Mouse (Mus musculus): ENCODE results near the gene Ptgfrn. TPM values are rescaled to one million over a fixed set of nuclear protein-coding genes. Genes with fewer than 3 reads are reported as not detected.
A peak's percentile ranks its signal among the peaks of the same experiment; 100 is the strongest.

Ptgfrn gene
- polyA plus RNA-seq (2014; fragmentation: Nextera tagmentation; extraction: Ambion mirVana), result 3.6 and 3.7 TPM in 2 replicates

DNA sequence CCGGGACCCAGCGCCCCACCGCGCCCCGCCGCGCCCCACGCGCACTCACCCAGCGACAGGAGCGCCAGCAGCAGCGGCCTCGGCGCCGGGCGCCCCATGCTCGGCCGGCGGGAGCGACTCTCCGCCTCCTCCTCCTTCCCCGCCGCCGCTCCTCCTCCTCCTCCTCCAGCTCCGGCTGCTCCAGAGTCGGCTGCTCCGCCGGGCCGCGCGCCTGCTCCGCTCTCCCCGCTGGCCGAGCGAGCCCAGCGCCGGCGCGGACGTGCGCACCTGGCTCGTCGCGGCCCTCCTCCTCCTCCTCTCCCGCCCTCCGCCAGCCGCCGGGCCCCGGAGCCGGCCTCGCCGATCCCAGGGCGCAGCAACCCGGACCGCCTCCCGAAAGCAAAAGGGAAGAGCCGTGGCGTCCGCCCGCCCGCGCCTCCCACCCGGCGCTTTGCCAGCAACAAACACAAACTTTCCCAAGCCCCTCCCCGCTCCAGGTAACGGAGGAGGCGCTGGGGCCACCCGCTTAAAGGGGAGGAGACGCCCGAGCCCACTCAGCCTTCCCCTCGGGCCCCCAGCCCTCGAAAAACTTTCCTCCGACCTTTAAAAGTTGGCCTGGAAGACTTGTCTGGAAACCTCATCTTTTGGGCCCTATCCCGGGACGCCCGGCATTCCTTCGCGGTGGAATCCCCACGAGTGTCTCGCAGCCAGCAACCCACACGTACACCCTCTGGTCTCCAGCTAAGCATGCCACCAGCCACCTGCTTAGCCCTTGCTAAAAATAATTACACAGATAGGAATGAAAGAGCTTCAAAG is at the start of gene Ptgfrn:
TSS of gene Ptgfrn (minus strand) at position 236 of the 795 bp plus-strand sequence.
- peak within 1 kb of the TSS; percentile 95 for H3K4me2 ChIP-seq (replicated peaks)
- H3K27me3 ChIP-seq (ENCODE audit: control insufficient read depth, insufficient read depth, low read length), result no peaks in the 10 kb centered on the region
- H3K9me3 ChIP-seq (ENCODE audit: control insufficient read depth, low read length), result no peaks in the 10 kb centered on the region
- H3K4me1 ChIP-seq (replicated peaks; ENCODE audit: control insufficient read depth, insufficient read depth, low read length), result peaks cover 32% of the 10 kb centered on the region
- H3K27ac ChIP-seq, result peak within 1 kb of the TSS; percentile 56
- DNase-seq (ENCODE audit: low spot score) (peak; percentile 63), ATAC-seq (ENCODE audit: low FRiP score) (peak; percentile 70)
- peak within 1 kb of the TSS; percentile 71 for H3K4me3 ChIP-seq (replicated peaks; ENCODE audit: low read length)
- 1% methylated on average over 39 of the region's 81 CpGs for WGBS
- no peaks in the 10 kb centered on the region for H3K36me3 ChIP-seq (replicated peaks; ENCODE audit: control insufficient read depth, insufficient read depth)
- peak within 1 kb of the TSS; percentile 85 for H3K9ac ChIP-seq

DNA sequence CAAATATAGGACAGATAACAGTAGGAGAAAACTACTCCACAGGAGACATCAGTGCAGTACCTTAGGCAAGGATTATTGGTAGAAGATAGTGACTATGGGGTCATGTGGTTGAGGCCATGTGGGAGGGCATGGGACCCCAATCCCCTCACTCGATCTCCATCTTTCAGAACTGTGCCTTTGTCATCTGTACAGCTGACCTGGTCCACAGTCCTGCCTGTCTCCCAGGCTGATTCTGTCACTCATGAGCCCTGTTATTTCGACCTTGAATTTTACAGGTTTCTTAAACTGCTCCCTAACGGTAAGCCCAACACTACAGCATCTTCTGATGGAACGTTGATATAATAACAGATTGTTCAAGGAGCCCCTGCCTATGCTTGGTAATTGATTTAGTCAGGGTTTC is 49.6 kb upstream of the Ptgfrn start:
- H3K27ac ChIP-seq, result no peak overlapping the region

DNA sequence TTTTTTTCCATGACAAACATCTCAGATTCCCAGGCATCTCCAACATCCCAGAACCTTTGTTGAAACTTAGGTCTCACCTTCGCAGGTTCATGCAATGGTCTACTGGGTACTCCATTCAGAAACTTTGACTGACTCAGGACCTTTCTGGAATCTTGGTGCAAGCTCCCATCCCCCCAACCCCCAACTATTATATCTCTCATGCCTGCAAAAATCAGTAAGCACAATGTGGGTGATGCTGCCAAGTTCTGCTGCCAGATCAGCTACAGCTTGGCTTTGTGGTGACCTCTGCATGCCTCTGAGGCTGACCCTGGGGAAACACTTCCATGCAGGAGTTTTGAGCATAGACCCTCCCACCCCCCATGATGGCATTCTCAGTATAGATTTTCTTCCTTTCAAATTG is 44.0 kb upstream of the Ptgfrn start:
- DNase-seq (ENCODE audit: low spot score) (no peak), ATAC-seq (ENCODE audit: low FRiP score) (no peak)
- Histone ChIP-seq H3K36me3 (replicated peaks; ENCODE audit: control insufficient read depth, insufficient read depth) (no peaks in the 10 kb centered on the region), H3K27me3 (ENCODE audit: control insufficient read depth, insufficient read depth, low read length) (no peaks in the 10 kb centered on the region), H3K4me2 (replicated peaks) (no peak overlapping the region), H3K4me1 (replicated peaks; ENCODE audit: control insufficient read depth, insufficient read depth, low read length) (no peaks in the 10 kb centered on the region), H3K27ac (no peak overlapping the region), H3K4me3 (replicated peaks; ENCODE audit: low read length) (no peak overlapping the region), H3K9ac (no peak overlapping the region), H3K9me3 (ENCODE audit: control insufficient read depth, low read length) (0 out of 2 replicates have a peak, but pooled peaks cover 4% of the 10 kb centered on the region)
- 100% methylated on average over 1 of the region's 1 CpGs for WGBS

More for the DNA sequence above, 49.6 kb upstream of the Ptgfrn start:
- Histone ChIP-seq H3K4me3 (replicated peaks; ENCODE audit: low read length) (no peak overlapping the region), H3K27me3 (ENCODE audit: control insufficient read depth, insufficient read depth, low read length) (no peaks in the 10 kb centered on the region), H3K36me3 (replicated peaks; ENCODE audit: control insufficient read depth, insufficient read depth) (no peaks in the 10 kb centered on the region), H3K9ac (no peak overlapping the region), H3K4me1 (replicated peaks; ENCODE audit: control insufficient read depth, insufficient read depth, low read length) (peaks cover 23% of the 10 kb centered on the region), H3K4me2 (replicated peaks) (no peak overlapping the region), H3K9me3 (ENCODE audit: control insufficient read depth, low read length) (no peaks in the 10 kb centered on the region)
- no peak for DNase-seq (ENCODE audit: low spot score)
- ATAC-seq (ENCODE audit: low FRiP score), result no peak
- 83% methylated on average over 4 of the region's 4 CpGs for whole genome bisulfite sequencing

DNA sequence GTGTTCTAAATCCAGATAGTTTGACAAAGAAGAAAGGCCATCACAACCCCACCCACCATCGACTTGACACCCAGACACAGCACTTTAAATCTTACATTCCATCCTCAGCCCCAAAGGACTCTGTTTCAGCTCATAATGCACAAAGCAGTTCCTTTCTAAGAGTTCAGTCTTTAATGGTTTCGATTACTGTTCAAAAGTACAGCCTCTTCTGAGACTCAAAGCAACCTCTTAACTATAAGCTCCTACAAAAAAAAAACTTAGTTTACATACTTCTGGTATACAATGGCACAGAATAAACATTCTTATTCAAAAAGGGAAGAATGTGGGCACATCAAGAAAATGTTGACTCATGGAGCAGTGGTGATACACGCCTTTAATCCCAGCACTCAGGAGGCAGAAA is 43.3 kb upstream of the Ptgfrn start:
- DNase-seq (ENCODE audit: low spot score) (no peak), ATAC-seq (ENCODE audit: low FRiP score) (no peak)
- Histone ChIP-seq H3K27me3 (ENCODE audit: control insufficient read depth, insufficient read depth, low read length) (no peaks in the 10 kb centered on the region), H3K36me3 (replicated peaks; ENCODE audit: control insufficient read depth, insufficient read depth) (no peaks in the 10 kb centered on the region), H3K9ac (no peak overlapping the region), H3K9me3 (ENCODE audit: control insufficient read depth, low read length) (0 out of 2 replicates have a peak, but pooled peaks cover 4% of the 10 kb centered on the region), H3K4me2 (replicated peaks) (no peak overlapping the region), H3K4me1 (replicated peaks; ENCODE audit: control insufficient read depth, insufficient read depth, low read length) (no peaks in the 10 kb centered on the region), H3K27ac (no peak overlapping the region), H3K4me3 (replicated peaks; ENCODE audit: low read length) (no peak overlapping the region)
- 85% methylated on average over 3 of the region's 3 CpGs for WGBS

DNA sequence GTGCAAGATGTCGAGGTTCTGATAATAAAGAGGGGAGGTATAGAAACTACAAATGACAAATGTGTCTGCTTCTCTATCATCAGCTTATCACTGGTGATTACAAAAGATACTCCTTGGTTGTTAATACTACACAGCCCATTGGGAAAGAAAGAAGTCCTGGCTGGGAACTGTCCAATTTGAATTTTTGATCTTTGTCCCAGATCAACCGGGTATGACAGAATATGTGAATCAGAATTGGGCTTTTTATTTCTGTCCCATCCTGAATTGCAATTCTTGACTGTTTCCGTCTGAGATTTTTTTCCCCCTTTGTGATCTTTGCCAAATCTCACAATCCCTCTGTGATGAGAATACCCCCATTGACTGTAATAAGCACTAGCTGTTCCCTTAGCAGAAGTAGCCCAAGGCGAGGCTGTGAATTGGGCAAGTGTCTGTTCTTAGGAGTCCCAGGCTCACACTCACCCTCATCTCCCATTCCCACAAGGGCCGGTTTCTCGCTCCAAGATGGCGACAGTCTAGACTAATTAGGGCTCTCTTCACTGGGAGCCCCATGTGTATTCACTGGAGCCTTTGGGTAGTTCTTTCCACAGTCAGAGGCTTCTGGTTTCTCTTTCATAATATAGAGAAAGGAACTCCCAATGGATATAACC is 36.2 kb upstream of the Ptgfrn start:
- peak overlapping the region; percentile 85 for H3K27ac ChIP-seq
- 45% methylated on average over 7 of the region's 7 CpGs for WGBS
- H3K4me3 ChIP-seq (replicated peaks; ENCODE audit: low read length), result no peak overlapping the region
- no peak for ATAC-seq (ENCODE audit: low FRiP score)
- H3K4me1 ChIP-seq (replicated peaks; ENCODE audit: control insufficient read depth, insufficient read depth, low read length), result peaks cover 21% of the 10 kb centered on the region
- 0 out of 2 replicates have a peak overlapping the region, but pooled peaks have one; percentile 16 for H3K9ac ChIP-seq
- H3K9me3 ChIP-seq (ENCODE audit: control insufficient read depth, low read length), result 0 out of 2 replicates have a peak, but pooled peaks cover 7% of the 10 kb centered on the region
- no peaks in the 10 kb centered on the region for H3K27me3 ChIP-seq (ENCODE audit: control insufficient read depth, insufficient read depth, low read length)
- H3K36me3 ChIP-seq (replicated peaks; ENCODE audit: control insufficient read depth, insufficient read depth), result no peaks in the 10 kb centered on the region
- DNase-seq (ENCODE audit: low spot score), result no peak
- H3K4me2 ChIP-seq (replicated peaks), result peak overlapping the region; percentile 45

DNA sequence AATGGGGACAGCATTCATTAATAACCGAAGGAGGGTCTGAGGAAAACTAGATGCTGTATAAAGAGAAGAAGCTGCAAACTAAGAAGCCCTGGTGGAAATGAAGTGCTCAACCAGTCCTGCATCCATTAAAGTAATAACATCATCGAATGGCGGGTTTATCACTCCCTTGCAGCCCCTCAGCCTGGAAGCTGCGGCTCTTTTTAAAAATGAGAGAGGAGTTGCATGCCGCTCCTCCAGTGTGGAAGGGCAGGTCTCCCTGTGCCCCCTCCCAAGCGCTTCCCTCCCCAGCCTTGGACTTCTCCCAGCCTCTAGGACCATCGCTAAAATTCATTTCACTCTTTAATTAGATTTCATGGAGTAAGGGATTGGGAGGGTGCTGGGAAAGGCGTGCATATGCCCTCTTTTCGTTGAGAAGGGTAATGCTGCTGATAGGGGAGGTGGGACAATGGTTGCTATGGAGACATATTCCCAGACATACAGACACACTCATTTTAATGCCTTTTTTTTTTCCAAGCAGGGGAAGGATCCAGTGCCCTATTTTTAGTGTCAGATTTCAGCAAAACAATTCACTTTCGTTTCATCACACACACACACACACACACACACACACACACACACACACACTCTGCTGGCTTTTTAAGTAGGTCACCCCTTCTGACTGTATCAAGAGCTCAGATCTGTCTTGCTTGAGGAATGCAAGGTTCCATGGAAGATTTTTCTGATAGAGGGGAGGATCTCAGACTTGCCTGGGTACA is 35.4 kb upstream of the Ptgfrn start:
- Histone ChIP-seq H3K27ac (peak overlapping the region; percentile 85), H3K36me3 (replicated peaks; ENCODE audit: control insufficient read depth, insufficient read depth) (no peaks in the 10 kb centered on the region), H3K9me3 (ENCODE audit: control insufficient read depth, low read length) (0 out of 2 replicates have a peak, but pooled peaks cover 7% of the 10 kb centered on the region), H3K27me3 (ENCODE audit: control insufficient read depth, insufficient read depth, low read length) (no peaks in the 10 kb centered on the region), H3K9ac (peak overlapping the region; percentile 16; the same call in 1 of the 2 replicates), H3K4me3 (replicated peaks; ENCODE audit: low read length) (no peak overlapping the region), H3K4me1 (replicated peaks; ENCODE audit: control insufficient read depth, insufficient read depth, low read length) (peaks cover 21% of the 10 kb centered on the region), H3K4me2 (replicated peaks) (peak overlapping the region; percentile 45)
- 17% methylated on average over 10 of the region's 10 CpGs for WGBS
- ATAC-seq (ENCODE audit: low FRiP score) (peak; percentile 89), DNase-seq (ENCODE audit: low spot score) (peak; percentile 69)

DNA sequence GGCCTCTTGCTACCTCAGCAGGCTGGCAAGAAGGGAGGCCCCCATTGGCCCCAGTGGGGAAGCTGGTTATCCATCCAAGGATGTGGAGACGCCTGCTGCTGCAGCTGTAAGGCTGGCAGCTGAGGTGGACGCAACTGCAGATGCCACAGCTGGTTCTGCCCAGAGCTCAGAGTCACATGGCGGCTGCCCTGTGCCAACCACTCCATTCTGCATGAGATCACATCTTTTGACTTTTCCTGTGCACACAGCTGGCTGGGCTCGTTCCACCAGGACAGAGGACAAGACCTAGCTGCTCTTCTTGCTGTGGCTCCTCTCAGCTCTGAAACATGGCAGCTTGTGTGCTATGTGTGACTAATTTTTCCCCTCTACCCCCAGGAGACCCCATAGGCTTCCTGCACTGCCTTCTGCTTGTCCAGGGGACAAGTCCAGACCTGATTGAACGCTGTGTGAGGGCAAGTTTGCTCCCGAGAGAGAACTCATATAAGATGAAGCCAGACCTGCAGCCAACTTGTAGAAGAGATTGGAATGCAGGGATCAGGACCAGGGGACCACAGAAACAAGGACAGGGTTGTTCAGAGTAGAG is 34.4 kb upstream of the Ptgfrn start:
- 0 out of 2 replicates have a peak, but pooled peaks cover 7% of the 10 kb centered on the region for H3K9me3 ChIP-seq (ENCODE audit: control insufficient read depth, low read length)
- H3K4me3 ChIP-seq (replicated peaks; ENCODE audit: low read length), result no peak overlapping the region
- peaks cover 21% of the 10 kb centered on the region for H3K4me1 ChIP-seq (replicated peaks; ENCODE audit: control insufficient read depth, insufficient read depth, low read length)
- peak overlapping the region; percentile 85 for H3K27ac ChIP-seq
- no peaks in the 10 kb centered on the region for H3K36me3 ChIP-seq (replicated peaks; ENCODE audit: control insufficient read depth, insufficient read depth)
- H3K27me3 ChIP-seq (ENCODE audit: control insufficient read depth, insufficient read depth, low read length), result no peaks in the 10 kb centered on the region
- H3K9ac ChIP-seq, result no peak overlapping the region
- ATAC-seq (ENCODE audit: low FRiP score) (no peak), DNase-seq (ENCODE audit: low spot score) (no peak)
- WGBS, result 63% methylated on average over 6 of the region's 6 CpGs
- no peak overlapping the region for H3K4me2 ChIP-seq (replicated peaks)

DNA sequence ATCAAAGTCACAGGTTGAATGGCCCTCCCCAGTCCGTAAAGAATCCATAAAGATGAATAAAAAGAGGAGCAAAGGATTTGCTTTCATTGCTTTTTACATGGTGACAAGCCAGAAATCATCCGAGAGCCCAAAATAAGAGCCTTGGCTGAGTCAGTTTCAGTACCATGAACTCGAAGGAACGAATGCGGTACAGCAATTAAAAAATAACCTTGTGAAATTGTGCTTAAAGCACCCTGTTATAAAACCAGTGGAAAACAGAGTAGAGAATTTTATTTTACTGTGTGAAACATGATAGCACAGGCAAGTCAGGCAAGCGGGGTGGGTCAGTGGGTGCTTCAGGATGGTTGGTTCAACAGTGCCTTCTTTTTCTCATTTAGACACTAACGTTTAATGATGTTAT is 33.4 kb upstream of the Ptgfrn start:
- H3K4me3 ChIP-seq (replicated peaks; ENCODE audit: low read length), result no peak overlapping the region
- H3K9ac ChIP-seq, result no peak overlapping the region
- H3K4me2 ChIP-seq (replicated peaks), result no peak overlapping the region
- no peak for DNase-seq (ENCODE audit: low spot score)
- H3K27ac ChIP-seq, result no peak overlapping the region
- H3K36me3 ChIP-seq (replicated peaks; ENCODE audit: control insufficient read depth, insufficient read depth), result no peaks in the 10 kb centered on the region
- WGBS, result 90% methylated on average over 7 of the region's 7 CpGs
- H3K9me3 ChIP-seq (ENCODE audit: control insufficient read depth, low read length), result 0 out of 2 replicates have a peak, but pooled peaks cover 7% of the 10 kb centered on the region
- no peak for ATAC-seq (ENCODE audit: low FRiP score)
- H3K4me1 ChIP-seq (replicated peaks; ENCODE audit: control insufficient read depth, insufficient read depth, low read length), result peaks cover 21% of the 10 kb centered on the region
- no peaks in the 10 kb centered on the region for H3K27me3 ChIP-seq (ENCODE audit: control insufficient read depth, insufficient read depth, low read length)
